Comparison of ENCODE assay signal across 25 mouse cellular contexts in the genomic region with DNA sequence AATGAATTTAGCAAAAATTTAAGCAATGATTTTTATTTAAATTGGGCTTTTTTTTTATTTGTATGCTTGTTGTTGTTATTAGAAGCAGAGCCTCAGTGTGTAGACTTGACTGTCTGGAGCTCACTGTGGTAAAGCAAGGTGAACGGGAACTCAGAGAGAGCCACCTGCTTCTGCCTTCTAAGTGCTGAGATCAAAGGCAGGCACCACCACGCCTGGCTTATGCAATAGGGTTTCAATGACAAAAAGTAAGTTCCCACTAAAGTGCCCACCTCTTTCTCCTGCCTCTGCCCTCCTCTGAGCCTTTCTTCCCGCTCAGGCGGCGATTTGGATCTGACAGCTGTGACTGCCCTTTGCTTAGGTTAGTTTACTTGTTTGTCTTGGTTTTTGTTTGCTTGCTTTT. TPM values are rescaled to one million over a fixed set of nuclear protein-coding genes. Genes with fewer than 3 reads are reported as not detected.
A peak's percentile ranks its signal among the peaks of the same experiment; 100 is the strongest.
DNase-seq lines count a peak whose midpoint lies in the region.
"Had no signal": no experiment of that assay in that cellular context is flagged by ENCODE, and none has a peak within 500 bp of the region (broad histone marks: within the 10 kb centered on the region; RNA-seq: fewer than 3 reads in every experiment).

No protein-coding gene starts in this region.

- no peaks in the 10 kb centered on the region for H3K36me3 ChIP-seq in macrophage (ENCODE audit: inconsistent target)
- H3K36me3 ChIP-seq: forebrain, embryonic 15.5 days; G1E had no signal

- intact Hi-C loops in heart, postnatal 14 days (cut with DNase I) = no loop called here

- H3K79me2 ChIP-seq in macrophage (ENCODE audit: inconsistent target) = no peaks in the 10 kb centered on the region

- DNase-seq in heart, adult 11 months = peak; percentile 57
- DNase-seq in heart, postnatal 14 days = no peak
- DNase-seq in thymus, postnatal 14 days = peak; percentile 52
- no peak for DNase-seq in thymus, adult 18-20 months
- DNase-seq: adrenal gland, adult 8-10 months; adrenal gland, postnatal 14 days; adrenal gland, postnatal 36 days; B cell, adult 2 months; cerebellum, adult 11-12 months; cerebellum, adult 2 months; cerebellum, adult 9-10 months; cerebellum, postnatal 10 days; cerebellum, postnatal 25 days had no signal

- WGBS in macrophage (ENCODE audit: missing documents) = 95% methylated on average over 5 of the region's 5 CpGs

- H3K27ac ChIP-seq in macrophage = peak overlapping the region; percentile 98; the same call in 1 of the 2 replicates
- H3K27ac ChIP-seq: embryonic facial prominence, embryonic 10.5 days; embryonic facial prominence, embryonic 12.5 days; forebrain, embryonic 13.5 days; forebrain, embryonic 15.5 days had no signal

- no peak overlapping the region for H3K4me3 ChIP-seq in macrophage (ENCODE audit: inconsistent target)
- H3K4me3 ChIP-seq: embryonic facial prominence, embryonic 10.5 days; embryonic facial prominence, embryonic 12.5 days; forebrain, embryonic 13.5 days; forebrain, embryonic 15.5 days had no signal

RNA-seq across cellular contexts. Expression of a gene that starts 53.0 kb away (rescaled TPM):
- not detected for total RNA-seq in heart, postnatal 14 days (2021)
- total RNA-seq in macrophage (2018; cell fraction: chromatin; rRNA removed) = under 1 TPM in 2 of 26 experiments, not detected in 24; 0.66 to 0.92 TPM
- not detected for total RNA-seq in macrophage (2018; cell fraction: cytosol; rRNA removed)
- under 1 TPM in 2 of 26 experiments, not detected in 24; 0.58 to 0.60 TPM for total RNA-seq in macrophage (2018; cell fraction: nucleus; rRNA removed)
- not detected in 3 replicates for polyA plus RNA-seq in macrophage (2018)
- total RNA-seq: adrenal gland, adult 18-20 months; adrenal gland, adult 8-10 months; adrenal gland, postnatal 14 days; adrenal gland, postnatal 36 days; CH12.LX; G1E had no signal
- polyA plus RNA-seq: cerebellum, adult 2 months; cortical plate, adult 2 months; embryonic facial prominence, embryonic 14.5 days; forebrain, embryonic 11.5 days; forebrain, embryonic 13.5 days; forebrain, embryonic 15.5 days; G1E; Patski had no signal

Comparison
In these comparisons a context has a peak if more than half of its experiments do, and no peak if none do; other contexts are left out.
1. DNase-seq: peak in heart, adult 11 months (single experiment) and thymus, postnatal 14 days (single experiment); none in heart, postnatal 14 days (0 of 2) and thymus, adult 18-20 months (0 of 2).